Comparison of ENCODE assay signal across 10 mouse cellular contexts in genomic region chr11:77624002-77624401, GRCm38 (mm10). TPM values are rescaled to one million over a fixed set of nuclear protein-coding genes. Genes with fewer than 3 reads are reported as not detected.
DNase-seq lines count a peak whose midpoint lies in the region; ATAC-seq and TF ChIP-seq lines count a peak whose summit lies in the region.
"Had no signal": no experiment of that assay in that cellular context is flagged by ENCODE, and none has a peak within 500 bp of the region (broad histone marks: within the 10 kb centered on the region; RNA-seq: fewer than 3 reads in every experiment).

No protein-coding gene starts in this region.

- peak overlapping the region; percentile 16; the same call in 1 of the 2 replicates for H3K27ac ChIP-seq in heart, embryonic 16.5 days (ENCODE audit: low read length)
- H3K27ac ChIP-seq in cortical plate, adult 2 months (ENCODE audit: insufficient read depth, low read length) = 0 out of 2 replicates have a peak overlapping the region, but pooled peaks have one; percentile 14
- peak overlapping the region; percentile 81 for H3K27ac ChIP-seq in hindbrain, embryonic 14.5 days
- H3K27ac ChIP-seq in midbrain, embryonic 12.5 days (replicated peaks) = peak overlapping the region; percentile 72
- H3K27ac ChIP-seq: macrophage had no signal

- no peaks in the 10 kb centered on the region for H3K36me3 ChIP-seq in heart, embryonic 16.5 days (ENCODE audit: control insufficient read depth, insufficient read depth)
- no peaks in the 10 kb centered on the region for H3K36me3 ChIP-seq in hindbrain, embryonic 14.5 days (replicated peaks; ENCODE audit: control insufficient read depth, insufficient read depth)
- H3K36me3 ChIP-seq in midbrain, embryonic 12.5 days = no peaks in the 10 kb centered on the region

- peak overlapping the region; percentile 53 for H3K4me3 ChIP-seq in heart, embryonic 16.5 days (ENCODE audit: low read length)
- H3K4me3 ChIP-seq in cortical plate, adult 2 months (ENCODE audit: insufficient read depth, low read length) = no peak overlapping the region; the same call in 1 of the 2 replicates
- H3K4me3 ChIP-seq in hindbrain, embryonic 14.5 days (replicated peaks; ENCODE audit: low read length) = peak overlapping the region; percentile 33; the same call in 1 of the 2 replicates
- peak overlapping the region; percentile 34 for H3K4me3 ChIP-seq in midbrain, embryonic 12.5 days

- no peak for TF ChIP-seq POLR2A in cortical plate, adult 2 months (IDR thresholded peaks at IDR 0.05; ENCODE audit: extremely low read depth, insufficient read depth, low read length)

- no peak for DNase-seq in heart, postnatal 14 days
- DNase-seq in hindbrain, embryonic 14.5 days (ENCODE audit: low spot score) = no peak
- DNase-seq in spleen, postnatal 14 days (ENCODE audit: low spot score in 2 of 2) = no peak
- no peak for DNase-seq in spleen, adult 12 weeks (ENCODE audit: low spot score)
- DNase-seq in layer of hippocampus, adult 11-12 months (ENCODE audit: low spot score) = no peak

- no peak for TF ChIP-seq CTCF in cortical plate, adult 2 months (IDR thresholded peaks at IDR 0.05; ENCODE audit: extremely low read depth, insufficient read depth, low read length)

- peaks cover 13% of the 10 kb centered on the region; the same call in 1 of the 2 replicates for H3K4me1 ChIP-seq in heart, embryonic 16.5 days (ENCODE audit: control insufficient read depth, insufficient read depth, low read length)
- H3K4me1 ChIP-seq in cortical plate, adult 2 months (ENCODE audit: control insufficient read depth, insufficient read depth, low read length) = peaks cover 5% of the 10 kb centered on the region; the same call in 1 of the 2 replicates
- H3K4me1 ChIP-seq in hindbrain, embryonic 14.5 days (replicated peaks; ENCODE audit: control insufficient read depth, insufficient read depth, low read length) = peaks cover 24% of the 10 kb centered on the region
- H3K4me1 ChIP-seq in midbrain, embryonic 12.5 days = peaks cover 27% of the 10 kb centered on the region

- ATAC-seq in heart, embryonic 16.5 days (replicated peaks; ENCODE audit: extremely low read depth, insufficient read depth, low FRiP score) = no peak
- no peak for ATAC-seq in hindbrain, embryonic 14.5 days (ENCODE audit: low FRiP score)
- ATAC-seq in midbrain, embryonic 12.5 days (ENCODE audit: low FRiP score, low read depth) = no peak

- H3K4me2 ChIP-seq in heart, embryonic 16.5 days (ENCODE audit: low read depth, low read length) = peak overlapping the region; percentile 93
- H3K4me2 ChIP-seq in hindbrain, embryonic 14.5 days (replicated peaks) = peak overlapping the region; percentile 91
- peak overlapping the region; percentile 68 for H3K4me2 ChIP-seq in midbrain, embryonic 12.5 days (replicated peaks)

- peak overlapping the region; percentile 65 for H3K9ac ChIP-seq in heart, embryonic 16.5 days (ENCODE audit: low read length)
- H3K9ac ChIP-seq in hindbrain, embryonic 14.5 days = peak overlapping the region; percentile 61
- H3K9ac ChIP-seq in midbrain, embryonic 12.5 days (replicated peaks) = peak overlapping the region; percentile 41; the same call in 1 of the 2 replicates

- no peaks in the 10 kb centered on the region for H3K9me3 ChIP-seq in heart, embryonic 16.5 days (replicated peaks; ENCODE audit: control insufficient read depth, low read length)
- no peaks in the 10 kb centered on the region for H3K9me3 ChIP-seq in hindbrain, embryonic 14.5 days (ENCODE audit: control insufficient read depth, low read length)
- no peaks in the 10 kb centered on the region for H3K9me3 ChIP-seq in midbrain, embryonic 12.5 days

- no peaks in the 10 kb centered on the region for H3K27me3 ChIP-seq in heart, embryonic 16.5 days (ENCODE audit: control insufficient read depth, insufficient read depth, low read length)
- no peaks in the 10 kb centered on the region for H3K27me3 ChIP-seq in hindbrain, embryonic 14.5 days (ENCODE audit: control insufficient read depth, insufficient read depth, low read length)
- H3K27me3 ChIP-seq in midbrain, embryonic 12.5 days = 0 out of 2 replicates have a peak, but pooled peaks cover 5% of the 10 kb centered on the region
- H3K27me3 ChIP-seq: CH12.LX had no signal

- 35% methylated on average over 5 of the region's 5 CpGs for WGBS in heart, embryonic 16.5 days
- WGBS in hindbrain, embryonic 14.5 days = 28% methylated on average over 5 of the region's 5 CpGs
- WGBS in midbrain, embryonic 12.5 days = 23% methylated on average over 5 of the region's 5 CpGs

- intact Hi-C loops in heart, postnatal 14 days (cut with DNase I) = loop anchor here (10.0 kb wide), 2 partner anchors 309 to 519 kb away; no protein-coding TSS in a partner anchor

RNA-seq across cellular contexts. Expression of gene Taok1, which starts 16.4 kb away (rescaled TPM):
- polyA plus RNA-seq in heart, embryonic 16.5 days (2015; fragmentation: Nextera tagmentation; extraction: Ambion mirVana) = 10.1 and 12.0 TPM in 2 replicates
- total RNA-seq in heart, postnatal 14 days (2021) = 10 to 100 TPM; 57.0 to 59.3 TPM
- 29.7 and 29.9 TPM in 2 replicates for polyA plus RNA-seq in cortical plate, adult 2 months (2012; rRNA removed)
- polyA plus RNA-seq in hindbrain, embryonic 14.5 days (2014; fragmentation: Nextera tagmentation; extraction: Ambion mirVana) = 29.2 and 29.3 TPM in 2 replicates
- 23.9 and 26.0 TPM in 2 replicates for polyA plus RNA-seq in midbrain, embryonic 12.5 days (2016; fragmentation: Nextera tagmentation; extraction: Ambion mirVana)

Comparison
In these comparisons a context has a peak if more than half of its experiments do, and no peak if none do; other contexts are left out.
1. H3K27ac ChIP-seq: peak in every context shown above with its lines; median percentile 81 in hindbrain, embryonic 14.5 days; 72 in midbrain, embryonic 12.5 days; 16 in heart, embryonic 16.5 days; 14 in cortical plate, adult 2 months.